Mouse (Mus musculus) cerebellum, adult 2 months (tissue): ENCODE measurements around the gene Hoxa6. TPM values are rescaled to one million over a fixed set of nuclear protein-coding genes. Genes with fewer than 3 reads are reported as not detected.

Experiments used
- DNase-seq, 2 experiments: peaks; one replicate each; pipeline ENCODE4 v3.0.0; 2021
- H3K27ac ChIP-seq: fragments of 200-500 bp; 2 replicates; pipeline ENCODE4 v1.5.1; 2012; ENCODE audit warnings: low read length, control low read depth, inconsistent platforms; ENCODE audit not compliant: insufficient read depth
- H3K27me3 ChIP-seq: fragments of 200-500 bp; 2 replicates; pipeline ENCODE4 v1.6.1; 2012; ENCODE audit warnings: inconsistent platforms, mild to moderate bottlenecking, low read length, moderate library complexity; ENCODE audit not compliant: control insufficient read depth, insufficient read depth
- H3K4me1 ChIP-seq: fragments of 200-500 bp; 2 replicates; pipeline ENCODE4 v1.6.1; 2011; ENCODE audit warnings: low read length; ENCODE audit not compliant: control insufficient read depth, insufficient read depth
- H3K4me3 ChIP-seq: fragments of 200-500 bp; replicated peaks from 2 replicates; pipeline ENCODE3; 2011; ENCODE audit warnings: mild to moderate bottlenecking, low read depth, low read length, control low read depth; ENCODE audit not compliant: insufficient read depth
- CTCF ChIP-seq: fragments of 200-500 bp; IDR thresholded peaks from 2 replicates; pipeline ENCODE4 v1.5.1; 2011; ENCODE audit warnings: low read depth, mild to moderate bottlenecking, control low read depth, low read length, moderate library complexity, borderline replicate concordance; ENCODE audit not compliant: insufficient read depth
- POLR2A ChIP-seq: fragments of 200-500 bp; IDR thresholded peaks from 2 replicates; pipeline ENCODE4 v1.6.1; 2011; ENCODE audit warnings: low read length, control low read depth, borderline replicate concordance; ENCODE audit not compliant: insufficient read depth
- WGBS: fragments of 180-500 bp; shearing (Covaris S2); methylation state at CpG from one replicate; pipeline ENCODE4 v1.1.7; 2018; 5-methylcytosine and 5-hydroxymethylcytosine counted together
- polyA plus RNA-seq: library from polyadenylated mRNA; depleted of rRNA; stranded (reverse); fragments of >200 nt; gene quantifications from 2 replicates; pipeline ENCODE4 v1.2.3, GENCODE M21; 2012

Hoxa6 gene
- polyA plus RNA-seq, 1 experiment: 0.46 TPM

GRCm38 (mm10) chr6:52245040-52245756 is 36.7 kb upstream of the Hoxa6 start:
- peak in 1 of 2 experiments; percentile 13 for DNase-seq
- 2% methylated on average over 71 of the region's 71 CpGs for WGBS

GRCm38 (mm10) chr6:52244471-52245039 is 36.0 kb upstream of the Hoxa6 start:
- peak in 1 of 2 experiments; percentile 8 for DNase-seq
- WGBS: 4% methylated on average over 23 of the region's 23 CpGs
- Histone ChIP-seq H3K4me3 (no peak overlapping the region), H3K27ac (no peak overlapping the region), H3K27me3 (peaks cover 24% of the 10 kb centered on the region; the same call in 1 of the 2 replicates), H3K4me1 (no peaks in the 10 kb centered on the region)
- TF ChIP-seq CTCF (no peak), POLR2A (no peak)

More at GRCm38 (mm10) chr6:52245040-52245756, 36.7 kb upstream of the Hoxa6 start:
- Histone ChIP-seq H3K27ac (no peak overlapping the region), H3K4me1 (no peaks in the 10 kb centered on the region), H3K4me3 (no peak overlapping the region), H3K27me3 (peaks cover 23% of the 10 kb centered on the region; the same call in 1 of the 2 replicates)
- TF ChIP-seq POLR2A: no peak
- TF ChIP-seq CTCF: no peak

- Histone ChIP-seq H3K4me3 (no peak overlapping the region), H3K27ac (no peak overlapping the region), H3K4me1 (no peaks in the 10 kb centered on the region), H3K27me3 (peaks cover 23% of the 10 kb centered on the region; the same call in 1 of the 2 replicates)
- DNase-seq: peak in 1 of 2 experiments; percentile 4
- TF ChIP-seq POLR2A (no peak), CTCF (no peak)
- WGBS: 4% methylated on average over 12 of the region's 12 CpGs
These were observed 35.2 kb upstream of the Hoxa6 start for GRCm38 (mm10) chr6:52243681-52244121.

GRCm38 (mm10) chr6:52242801-52243332 is 34.3 kb upstream of the Hoxa6 start:
- peaks cover 24% of the 10 kb centered on the region; the same call in 1 of the 2 replicates for H3K27me3 ChIP-seq
- 6% methylated on average over 4 of the region's 4 CpGs for WGBS
- DNase-seq: peak in 1 of 2 experiments; percentile 3
- no peaks in the 10 kb centered on the region for H3K4me1 ChIP-seq
- TF ChIP-seq CTCF (no peak), POLR2A (no peak)
- no peak overlapping the region for H3K4me3 ChIP-seq
- H3K27ac ChIP-seq: no peak overlapping the region

- Histone ChIP-seq H3K27me3 (peaks cover 25% of the 10 kb centered on the region; the same call in 1 of the 2 replicates), H3K4me3 (no peak overlapping the region), H3K4me1 (no peaks in the 10 kb centered on the region), H3K27ac (no peak overlapping the region)
- TF ChIP-seq CTCF (no peak), POLR2A (no peak)
- no peak for DNase-seq
- 9% methylated on average over 9 of the region's 9 CpGs for WGBS
These were observed 32.6 kb upstream of the Hoxa6 start for GRCm38 (mm10) chr6:52241001-52241621.

- TF ChIP-seq POLR2A (no peak), CTCF (no peak)
- WGBS: 2% methylated on average over 35 of the region's 35 CpGs
- no peak within 1 kb of the TSS for H3K4me3 ChIP-seq
- H3K4me1 ChIP-seq: no peaks in the 10 kb centered on the region
- DNase-seq: peak in 1 of 2 experiments; percentile 30
- H3K27ac ChIP-seq: no peak within 1 kb of the TSS
- H3K27me3 ChIP-seq: peaks cover 24% of the 10 kb centered on the region; the same call in 1 of the 2 replicates
These were observed 32.0 kb upstream of the Hoxa6 start, which contains the start of gene Hoxa10 for GRCm38 (mm10) chr6:52240389-52241000. Hoxa10 (minus strand) TSS chr6:52240854.
